Mouse (Mus musculus): ENCODE measurements around the gene Necab3.

Necab3 gene

DNA sequence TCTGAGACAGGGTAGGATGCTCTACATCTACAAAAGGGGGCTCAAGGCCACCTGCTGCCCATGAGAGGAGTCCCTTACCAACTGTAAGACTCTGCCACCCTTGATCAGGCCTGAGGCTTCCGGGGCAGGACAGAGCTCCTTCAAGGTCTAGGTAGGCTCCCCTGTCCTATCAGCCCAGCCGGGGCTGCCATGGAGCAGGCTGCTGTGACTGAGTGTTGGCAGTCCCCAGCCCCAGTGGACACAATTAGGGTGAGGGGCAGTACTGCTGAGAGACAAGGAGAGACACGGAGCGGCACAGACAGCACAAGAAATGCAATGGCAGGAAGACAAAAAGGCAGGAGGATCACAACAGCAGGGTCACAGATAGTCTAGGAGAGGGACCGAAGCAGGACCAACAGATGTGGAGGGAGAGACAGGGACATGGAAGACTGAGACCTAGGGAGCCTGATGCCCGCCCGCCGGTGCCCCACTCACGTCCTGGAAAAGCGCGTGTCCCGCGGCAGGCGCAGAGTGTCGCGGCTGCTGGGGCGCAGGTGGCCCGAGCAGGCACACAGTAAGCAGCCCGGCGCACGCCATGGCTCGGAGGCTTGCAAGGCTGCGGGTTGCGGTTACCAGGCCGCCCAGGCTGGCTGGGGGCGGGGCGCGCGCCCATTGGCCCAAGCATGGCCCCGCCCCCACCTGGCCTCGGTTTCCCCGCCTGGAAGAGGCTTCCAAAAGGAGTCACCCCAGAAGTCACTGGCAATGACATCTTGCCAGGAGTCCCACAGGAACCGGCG lies at the start of gene Necab3:
Gene Necab3, minus strand, starts transcription at position 627 of the 776 bp plus-strand sequence.
- no peak for DNase-seq (ENCODE audit: low read depth, low spot score)

DNA sequence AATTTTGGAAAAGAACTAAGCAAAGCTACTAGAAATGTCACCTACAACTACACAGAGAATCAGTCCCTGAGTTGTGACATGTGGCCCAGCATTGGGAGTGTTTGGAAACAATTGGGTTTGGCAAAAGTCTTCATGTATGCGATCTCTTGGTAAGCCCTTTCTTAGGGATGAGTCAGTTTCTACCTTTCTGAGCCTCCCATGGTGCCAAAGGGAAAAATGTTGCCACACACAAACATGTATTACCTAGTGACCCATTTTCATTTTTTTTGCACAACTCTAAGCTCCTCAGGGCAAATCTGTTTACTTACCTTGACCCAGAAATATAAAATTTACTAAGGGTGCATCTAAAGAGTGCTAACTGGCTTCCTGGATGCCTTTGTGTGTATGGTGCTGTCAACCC lies 48.3 kb upstream of the Necab3 start:
- DNase-seq (ENCODE audit: low read depth, low spot score): no peak

DNA sequence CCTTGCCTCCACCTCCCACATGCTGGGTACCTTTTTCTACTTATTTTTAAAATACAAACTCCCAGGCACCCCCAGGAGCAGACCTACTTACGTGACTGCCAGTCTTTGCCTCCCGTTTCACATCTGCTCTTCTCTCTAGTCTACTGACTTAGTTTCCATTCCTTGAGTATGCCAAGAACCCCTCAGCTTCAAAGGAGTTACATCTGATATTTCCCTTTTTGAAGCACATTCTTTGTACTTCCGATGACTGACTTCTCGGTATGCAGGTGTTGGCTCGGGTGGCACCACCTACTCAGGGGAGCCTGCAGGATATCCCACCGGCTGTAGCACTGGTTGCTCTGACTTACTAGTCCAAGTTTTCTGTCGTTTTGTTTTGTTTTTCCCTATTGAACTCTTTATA lies 45.5 kb upstream of the Necab3 start:
- no peak for DNase-seq (ENCODE audit: low read depth, low spot score)

DNA sequence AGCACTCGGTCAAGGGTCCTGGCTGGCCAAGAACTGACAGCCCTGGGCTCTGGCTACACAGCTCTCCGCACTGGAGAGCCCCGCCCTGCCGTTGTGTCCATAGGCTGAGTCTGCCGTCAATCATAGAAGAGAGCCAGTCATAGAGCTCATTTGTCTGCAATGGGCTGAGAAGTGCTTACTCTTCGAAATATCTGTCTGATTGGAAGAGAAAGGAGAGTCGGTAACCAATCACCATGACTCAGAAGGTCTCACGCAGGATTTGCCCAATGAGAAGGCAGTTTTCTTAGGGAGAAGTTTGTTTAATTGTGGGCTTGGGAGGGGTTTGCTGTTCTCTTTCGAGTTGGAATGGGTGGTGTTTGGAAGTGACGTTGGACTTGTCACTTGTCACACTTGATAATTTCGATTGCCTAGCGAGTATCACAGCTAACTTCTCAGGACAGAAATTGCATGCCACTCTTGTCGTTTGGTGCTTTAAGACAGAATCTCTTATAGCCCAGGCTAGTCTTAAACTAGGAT lies 45.0 kb upstream of the Necab3 start, which contains the start of gene Pxmp4:
Gene Pxmp4, minus strand, starts transcription at position 71 of the 516 bp plus-strand sequence.
- DNase-seq (ENCODE audit: low read depth, low spot score): peak; percentile 94

DNA sequence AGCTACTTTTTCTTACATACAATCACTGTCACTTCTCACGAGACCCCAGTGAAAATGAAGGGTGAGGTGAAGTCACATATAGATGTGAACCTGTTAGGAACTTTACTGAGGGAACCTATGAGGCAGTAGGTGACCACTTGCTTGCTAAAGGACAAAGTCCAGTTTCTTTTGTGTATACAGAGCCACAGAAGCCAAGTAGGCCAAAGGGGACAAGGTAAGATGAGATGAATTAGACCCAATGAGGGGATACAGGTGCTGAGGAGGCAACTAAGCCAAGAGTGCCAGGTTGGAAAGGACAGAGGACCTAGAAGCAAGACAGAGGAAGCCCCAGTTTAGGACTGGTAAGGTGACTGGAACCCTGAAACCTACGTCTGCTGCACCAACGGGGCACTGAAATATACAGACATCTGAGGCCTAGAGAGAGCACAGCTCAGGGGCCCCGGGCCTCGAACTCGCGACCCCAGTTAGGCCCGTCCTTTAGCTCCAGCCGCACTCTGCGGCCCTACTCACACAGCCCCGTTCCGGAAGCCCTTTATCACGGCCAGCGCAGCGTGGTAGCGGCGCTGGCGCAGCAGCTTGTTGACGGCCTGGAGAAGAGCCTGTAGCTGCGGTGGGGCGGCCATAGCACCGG lies 44.4 kb upstream of the Necab3 start:
- no peak for DNase-seq (ENCODE audit: low read depth, low spot score)

DNA sequence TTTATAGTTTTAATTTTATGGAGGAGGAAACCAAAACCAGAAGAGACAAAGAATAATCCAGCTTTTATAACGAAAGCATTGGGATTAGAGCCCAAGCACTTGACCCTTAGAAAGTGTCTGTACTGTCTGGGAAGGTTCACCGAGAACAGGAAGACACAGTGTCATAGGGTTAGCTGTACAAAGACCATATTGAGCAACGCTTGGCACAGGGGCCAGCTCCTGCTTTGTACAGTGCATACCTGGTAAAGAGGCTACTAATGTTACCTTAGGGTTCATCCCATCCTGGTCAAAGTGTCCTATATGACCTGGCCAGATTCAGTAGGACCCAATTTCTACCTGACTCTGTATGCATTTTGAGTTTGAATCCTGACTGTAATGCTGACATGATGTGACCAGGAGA lies 42.6 kb upstream of the Necab3 start:
- DNase-seq (ENCODE audit: low read depth, low spot score): no peak

DNA sequence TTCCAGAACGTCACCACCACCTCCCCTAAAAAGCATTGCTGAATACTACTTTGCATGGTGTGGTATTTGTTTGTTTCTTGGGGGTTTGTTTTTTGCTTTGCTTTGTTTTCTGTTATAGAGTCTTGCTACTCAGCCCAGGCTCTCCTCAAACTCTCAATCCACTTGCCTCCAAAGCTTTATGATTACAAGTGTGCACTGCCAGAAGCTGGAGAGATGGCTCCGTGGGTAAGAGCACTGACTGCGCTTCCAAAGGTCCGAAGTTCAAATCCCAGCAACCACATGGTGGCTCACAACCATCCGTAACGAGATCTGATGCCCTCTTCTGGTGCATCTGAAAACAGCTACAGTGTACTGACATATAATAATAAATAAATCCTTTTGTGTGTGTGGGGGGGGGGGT lies 41.9 kb upstream of the Necab3 start:
- DNase-seq (ENCODE audit: low read depth, low spot score): no peak

DNA sequence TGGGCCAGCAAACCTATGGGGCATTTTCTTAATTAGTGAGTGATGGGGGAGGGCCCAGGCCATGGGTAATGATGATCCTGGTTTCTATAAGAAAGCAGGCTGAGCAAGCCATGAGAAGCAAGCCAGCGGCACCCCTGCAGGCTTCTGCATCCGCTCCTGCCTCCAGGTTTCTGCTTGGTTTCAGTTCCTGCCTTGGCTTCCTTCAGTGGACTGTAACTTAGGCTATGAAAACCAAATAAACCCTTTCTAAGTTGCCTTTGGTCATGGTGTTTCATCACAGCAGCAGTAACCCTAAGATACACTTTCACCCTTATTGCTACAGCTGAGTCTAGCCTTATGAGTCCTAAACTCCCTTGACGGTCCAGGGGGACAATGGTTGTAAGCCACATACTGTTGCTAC lies 38.7 kb upstream of the Necab3 start:
- no peak for DNase-seq (ENCODE audit: low read depth, low spot score)

DNA sequence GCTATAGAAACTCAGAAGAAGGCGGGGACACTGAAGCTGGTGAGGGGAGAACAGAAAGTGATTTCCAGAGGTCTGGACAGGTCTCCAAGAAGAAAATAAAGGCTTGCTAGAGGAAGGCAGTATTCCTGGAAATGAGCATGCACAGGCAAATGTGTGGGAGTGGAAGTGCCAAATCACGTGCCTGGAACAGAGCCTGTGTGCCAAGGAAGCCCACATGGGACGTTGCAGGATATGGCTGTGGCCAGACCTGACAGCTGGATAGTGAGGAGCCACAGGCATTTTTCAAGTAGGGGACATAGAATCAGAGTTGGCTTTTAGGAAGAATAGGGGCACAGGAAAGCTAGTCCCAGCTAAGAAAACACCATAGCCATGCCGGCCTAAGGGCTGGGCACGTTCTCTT lies 37.1 kb upstream of the Necab3 start:
- no peak for DNase-seq (ENCODE audit: low read depth, low spot score)

DNA sequence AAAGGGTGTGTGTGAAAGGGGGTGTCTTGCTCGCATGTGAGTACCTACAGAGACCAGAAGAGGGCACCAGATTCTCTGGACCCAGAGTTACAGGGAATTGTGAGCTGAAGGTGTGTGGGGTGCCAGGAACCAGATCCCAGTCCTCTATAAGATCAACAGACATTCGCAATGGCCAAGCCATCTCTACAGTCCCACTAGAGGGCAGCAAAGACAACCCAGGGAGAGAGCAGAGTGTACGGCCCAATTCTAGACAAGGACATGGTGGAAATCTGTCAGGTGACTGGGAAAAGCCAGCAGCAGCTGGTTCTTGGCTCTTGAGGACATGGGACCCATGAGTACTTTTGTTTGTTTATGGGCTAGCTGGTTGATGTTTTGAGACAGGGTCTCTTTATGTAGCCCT lies 34.3 kb upstream of the Necab3 start:
- DNase-seq (ENCODE audit: low read depth, low spot score): no peak

DNA sequence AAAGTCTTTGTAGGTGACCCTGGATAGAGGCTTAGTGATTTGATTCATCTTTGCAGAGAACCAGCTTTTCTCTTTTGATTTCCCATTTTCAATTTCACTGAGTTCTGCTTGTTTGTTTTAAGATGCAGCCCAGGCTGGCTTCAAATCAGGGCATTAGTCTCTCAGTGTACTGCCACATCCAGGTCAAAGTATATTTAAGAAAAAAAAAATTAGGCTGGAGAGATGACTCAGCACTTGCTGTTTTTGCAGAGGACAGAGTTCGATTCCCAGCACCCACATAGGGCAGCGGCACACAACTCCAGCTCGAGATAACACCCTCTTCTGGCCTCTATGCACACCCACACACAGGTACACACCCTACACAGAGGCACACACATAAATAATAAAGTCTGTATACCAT lies 32.5 kb upstream of the Necab3 start:
- DNase-seq (ENCODE audit: low read depth, low spot score): no peak

DNA sequence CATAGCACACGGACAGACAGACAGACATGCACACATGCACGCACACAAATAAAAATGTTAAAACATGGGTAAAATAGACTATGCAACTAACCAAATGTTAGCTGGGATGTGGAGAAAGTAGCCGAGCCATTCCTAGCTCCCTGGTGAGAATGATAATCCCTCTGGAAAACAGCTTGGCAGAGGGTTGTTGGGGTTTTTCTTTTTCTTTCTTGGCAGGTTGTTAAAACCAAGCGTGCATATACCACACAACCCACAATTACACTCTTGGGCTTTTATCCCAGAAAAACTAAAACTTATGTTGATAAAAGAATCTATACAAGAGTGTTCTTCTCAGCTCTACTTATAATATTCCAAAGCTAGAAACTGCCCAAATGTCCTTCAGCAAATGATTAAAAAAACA lies 30.4 kb upstream of the Necab3 start:
- DNase-seq (ENCODE audit: low read depth, low spot score): no peak

DNA sequence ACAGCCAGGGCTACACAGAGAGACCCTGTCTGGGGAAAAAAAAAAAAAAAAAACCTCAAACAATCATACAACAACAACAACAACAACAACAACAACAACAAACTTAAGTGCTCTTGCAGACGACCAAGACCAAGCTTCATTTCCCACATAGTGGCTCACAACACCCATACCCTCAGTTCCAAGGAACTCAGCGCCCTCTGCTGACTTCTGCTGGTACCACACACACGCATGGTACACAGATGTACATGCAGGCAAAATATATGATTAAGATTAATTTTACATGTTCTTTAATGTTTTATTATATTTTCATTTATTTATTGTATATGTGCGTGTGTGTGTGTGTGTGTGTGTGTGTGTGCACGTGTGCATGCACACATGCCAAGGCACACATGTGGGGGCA lies 27.7 kb upstream of the Necab3 start:
- DNase-seq (ENCODE audit: low read depth, low spot score): no peak

DNA sequence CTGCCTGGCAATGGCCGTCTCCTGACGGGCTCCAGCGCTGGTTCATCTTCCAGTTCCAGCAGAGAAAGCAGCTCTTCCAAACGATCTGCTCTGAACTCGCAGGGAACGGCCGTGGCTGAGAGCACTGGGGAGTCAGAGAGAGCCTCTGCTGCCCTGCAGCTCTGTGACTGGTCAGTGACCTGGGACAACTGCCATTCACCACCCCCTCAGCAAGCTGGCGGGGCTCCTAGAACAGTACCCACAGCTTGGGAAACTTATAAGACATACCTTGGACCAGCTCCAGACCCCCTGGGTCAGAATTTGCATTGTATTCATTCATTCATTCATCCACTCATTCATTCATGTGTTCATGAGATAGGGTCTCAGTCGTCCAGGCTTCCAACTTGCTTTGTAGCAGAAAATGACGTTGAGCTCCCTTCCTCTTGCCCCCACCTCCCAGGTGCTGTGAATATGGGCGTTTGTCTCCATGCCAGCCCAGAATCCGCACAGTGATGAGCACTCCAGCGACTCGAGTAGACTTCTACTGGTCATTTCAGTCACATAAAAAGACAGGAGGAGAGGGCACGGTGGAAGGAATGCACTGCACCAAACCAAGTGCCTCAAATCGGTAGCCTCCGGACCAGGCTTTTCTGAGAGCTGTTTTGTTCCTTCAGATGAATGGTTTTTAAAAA lies 26.4 kb upstream of the Necab3 start:
- no peak for DNase-seq (ENCODE audit: low read depth, low spot score)

DNA sequence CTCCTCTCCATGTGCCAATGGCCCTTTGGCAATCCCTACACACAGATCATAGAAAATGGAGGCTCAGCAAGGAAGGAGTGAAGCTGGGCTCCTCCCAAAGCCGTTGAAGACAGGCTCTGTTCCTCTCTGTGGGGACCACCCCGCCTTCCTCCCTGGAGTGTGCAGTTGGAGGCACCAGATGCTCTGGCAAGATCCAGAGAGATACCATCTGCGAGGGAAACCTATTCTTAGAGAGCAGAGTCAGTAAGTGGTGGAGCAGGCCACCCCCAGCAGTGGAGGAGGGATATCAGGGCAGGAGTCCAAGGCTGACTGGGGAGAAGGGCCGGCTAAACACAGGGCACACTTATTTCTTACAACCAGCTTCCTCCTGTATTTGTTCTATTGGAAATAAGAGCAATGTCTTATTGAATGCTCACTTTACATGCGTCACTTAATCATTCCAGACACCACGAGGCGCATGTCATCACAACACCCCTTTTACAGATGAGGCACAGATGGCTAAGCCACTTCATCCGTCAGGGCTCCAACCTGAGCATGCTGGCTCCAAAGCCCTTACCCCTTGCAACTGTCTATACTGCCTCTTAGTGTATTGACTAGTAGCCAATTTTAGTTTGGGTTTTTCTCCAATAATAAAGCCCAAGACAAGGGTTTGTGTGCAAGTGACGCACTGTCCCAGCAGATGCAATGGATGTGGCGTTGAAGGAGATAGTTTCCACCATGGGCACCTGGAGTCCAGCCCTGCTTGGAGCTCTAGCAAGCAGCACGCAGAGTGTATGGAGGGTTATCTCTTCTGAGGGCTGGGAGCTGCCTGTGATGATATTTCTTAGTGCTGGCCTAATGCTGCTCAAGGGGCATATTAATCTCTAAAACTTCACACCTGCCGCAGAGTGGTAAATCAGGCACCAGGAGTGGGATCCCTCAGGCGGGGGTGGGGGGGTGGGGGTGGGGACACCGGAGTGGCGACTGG lies 25.5 kb upstream of the Necab3 start:
- DNase-seq (ENCODE audit: low read depth, low spot score): peak; percentile 86

DNA sequence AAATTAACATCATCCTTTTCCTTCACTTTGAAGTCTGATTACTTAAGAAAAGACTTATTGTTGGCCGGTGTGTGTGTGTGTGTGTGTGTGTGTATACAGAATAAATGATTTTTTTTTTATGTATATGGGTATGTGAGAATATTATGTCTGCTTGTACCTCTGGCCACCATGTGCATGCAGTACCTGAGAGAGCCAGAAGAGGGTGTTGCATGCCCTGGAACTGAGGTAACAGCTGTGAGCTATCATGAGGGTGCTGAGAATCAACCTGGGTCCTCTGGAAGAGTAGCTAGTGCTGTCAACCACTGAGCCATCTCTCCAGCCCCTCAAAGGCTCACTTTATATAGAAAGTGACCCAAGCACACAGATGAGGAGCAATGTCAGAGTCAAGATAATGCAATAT lies 22.7 kb upstream of the Necab3 start:
- DNase-seq (ENCODE audit: low read depth, low spot score): no peak

DNA sequence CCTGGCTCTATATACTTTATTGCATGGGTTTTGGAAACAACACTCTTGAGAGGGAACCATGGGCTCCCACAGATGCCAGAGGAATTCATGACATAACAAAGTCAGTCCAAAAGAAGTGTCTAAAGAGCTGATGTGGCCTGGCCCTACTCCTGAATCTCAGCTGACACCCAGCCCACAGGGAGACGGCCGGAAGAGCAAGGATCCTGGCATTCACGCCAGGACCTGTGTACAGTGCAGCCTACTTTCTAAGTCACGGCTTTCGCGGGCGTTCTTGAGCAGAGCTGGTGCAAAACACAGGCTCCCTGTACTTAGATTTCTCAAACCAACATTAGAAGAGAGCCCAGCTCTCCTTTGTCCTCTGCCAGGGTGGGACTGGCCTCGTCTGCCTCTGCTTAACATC lies 21.9 kb upstream of the Necab3 start:
- DNase-seq (ENCODE audit: low read depth, low spot score): no peak

DNA sequence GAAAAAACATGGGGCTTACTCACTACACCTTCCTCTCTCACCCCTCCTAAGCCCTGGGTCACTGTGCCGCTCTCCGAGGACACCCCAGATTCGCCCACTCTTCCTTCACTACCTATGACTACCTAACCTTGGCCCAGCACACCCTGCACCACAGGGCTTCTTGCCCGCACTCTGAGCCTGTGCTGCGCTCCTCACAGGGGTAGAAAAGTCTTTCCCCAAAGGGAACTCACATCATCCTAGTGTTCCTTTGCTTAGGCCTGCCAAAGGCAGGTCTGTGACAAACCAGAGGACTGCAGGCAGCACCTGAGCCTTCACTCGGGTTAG lies 19.0 kb upstream of the Necab3 start:
- DNase-seq (ENCODE audit: low read depth, low spot score): no peak

DNA sequence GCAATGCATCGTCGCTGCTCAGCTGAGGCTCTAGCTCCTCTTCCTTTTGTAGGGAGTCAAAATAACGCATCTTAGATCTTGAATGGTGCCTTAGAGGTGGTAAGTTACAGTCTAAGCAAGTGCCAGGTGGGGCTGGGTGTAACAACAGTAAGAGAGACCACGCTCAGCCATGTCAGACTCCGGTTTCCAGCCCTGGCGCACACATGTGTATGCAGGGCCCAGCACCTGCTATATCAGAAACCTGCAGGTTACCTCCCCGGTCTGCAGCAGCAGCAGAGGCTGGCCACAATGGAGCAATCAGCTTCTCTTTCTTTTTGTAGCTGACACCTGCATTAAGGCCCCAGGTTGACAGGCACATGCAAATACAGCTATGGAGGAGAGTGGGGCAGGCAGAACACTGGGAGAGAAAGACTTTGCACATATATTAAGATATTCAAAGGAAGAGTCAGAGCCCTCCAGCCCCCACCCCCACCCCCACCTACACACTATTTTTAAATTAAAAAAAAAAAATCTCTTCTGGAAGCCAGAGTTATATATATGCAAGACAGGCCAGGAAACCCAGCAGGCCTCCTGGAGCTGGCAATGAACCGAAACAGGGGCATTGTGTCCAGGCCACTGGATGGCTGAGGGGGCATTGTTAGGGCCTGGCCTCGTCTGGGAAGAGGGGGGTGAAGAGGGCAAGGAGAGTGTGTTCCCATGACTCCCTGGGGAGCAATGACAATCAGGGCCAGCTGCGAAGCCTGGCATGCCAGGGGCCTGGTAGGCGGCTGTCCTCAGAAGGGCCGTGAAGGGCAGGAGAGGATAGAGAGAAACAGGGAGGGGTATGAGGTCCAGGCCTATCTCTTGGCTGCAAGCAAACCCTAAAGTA lies 18.4 kb upstream of the Necab3 start:
- no peak for DNase-seq (ENCODE audit: low read depth, low spot score)

DNA sequence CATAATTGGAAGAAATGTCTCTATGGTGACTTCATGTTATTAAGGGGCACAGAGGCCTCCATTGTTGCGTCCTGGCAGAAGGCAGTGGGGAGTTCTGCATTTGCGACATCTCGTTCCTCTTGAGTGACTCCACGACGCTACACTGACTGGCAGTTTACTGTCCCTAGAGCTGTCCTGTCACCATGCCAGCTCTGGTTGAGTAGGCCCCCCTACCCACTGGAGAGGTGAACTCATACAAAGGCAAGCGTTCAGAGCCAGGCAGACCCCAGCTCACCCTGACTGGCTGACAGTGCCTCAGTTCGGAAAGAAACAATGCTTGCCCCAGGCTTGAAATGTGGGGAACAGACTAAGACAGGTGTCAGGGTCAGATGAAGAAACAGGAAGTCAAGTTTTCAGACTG lies 15.6 kb upstream of the Necab3 start:
- no peak for DNase-seq (ENCODE audit: low read depth, low spot score)

DNA sequence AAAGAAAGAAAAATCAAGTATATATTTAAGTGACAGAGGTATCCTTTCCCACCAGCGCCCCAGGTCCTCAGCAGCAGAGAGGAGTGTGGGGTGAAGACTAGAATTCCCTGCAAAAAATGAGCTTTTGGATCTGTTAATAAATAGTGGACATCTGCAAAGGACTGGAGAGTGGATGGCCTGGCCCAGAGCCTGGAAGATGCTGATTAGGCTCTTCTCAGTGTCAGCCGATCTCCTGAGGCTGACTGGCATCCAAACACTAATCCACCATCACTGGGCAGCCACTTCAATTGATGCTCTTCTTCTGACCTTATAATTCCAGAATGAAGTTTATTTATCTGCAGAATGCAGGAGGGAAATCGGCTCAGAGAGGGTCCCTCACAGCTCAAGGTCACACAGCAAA lies 14.3 kb upstream of the Necab3 start:
- no peak for DNase-seq (ENCODE audit: low read depth, low spot score)

All from brain, embryonic 18.5 days (tissue).